Mouse (Mus musculus): Measurements from ENCODE around the gene Itga9.

Gene Itga9

GRCm38 (mm10) chr9:118737124-118737523 lies 130.6 kb downstream of the Itga9 start:
- in situ Hi-C loops (cut with MboI; ENCODE audit: low pct_unique_long_range_greater_than_20kb in 1 of 2, low sequenced_read_pairs in 2 of 2, unreplicated experiment in 1 of 2) = no loop called here

- in situ Hi-C loops (cut with MboI; ENCODE audit: low pct_unique_long_range_greater_than_20kb in 1 of 2, low sequenced_read_pairs in 2 of 2, unreplicated experiment in 1 of 2) = no loop called here
Observed at GRCm38 (mm10) chr9:118737601-118738137, 131.2 kb downstream of the Itga9 start.

GRCm38 (mm10) chr9:118738311-118738710 lies 131.8 kb downstream of the Itga9 start:
- in situ Hi-C loops (cut with MboI; ENCODE audit: low pct_unique_long_range_greater_than_20kb in 1 of 2, low sequenced_read_pairs in 2 of 2, unreplicated experiment in 1 of 2) = no loop called here

DNA sequence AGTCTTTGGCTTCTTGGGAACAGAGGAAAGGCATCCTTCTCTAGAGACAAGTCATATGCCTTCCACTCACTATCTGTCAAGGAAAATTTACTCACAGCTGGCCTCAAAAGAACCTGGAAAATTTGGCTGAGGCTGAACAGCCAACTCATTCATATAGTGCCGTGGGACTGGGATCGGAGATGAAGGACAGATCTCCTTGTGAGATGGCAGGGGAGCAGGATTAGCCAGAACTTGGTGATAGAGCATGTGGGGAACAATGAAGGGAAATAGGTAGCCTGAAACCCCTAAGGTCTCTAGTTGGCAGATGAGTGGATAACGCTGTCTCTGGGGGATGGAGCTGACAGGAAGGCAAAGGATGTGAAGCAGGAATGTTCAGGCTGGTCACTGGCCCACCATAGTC lies 132.6 kb downstream of the Itga9 start:
- in situ Hi-C loops (cut with MboI; ENCODE audit: low pct_unique_long_range_greater_than_20kb in 1 of 2, low sequenced_read_pairs in 2 of 2, unreplicated experiment in 1 of 2) = no loop called here

DNA sequence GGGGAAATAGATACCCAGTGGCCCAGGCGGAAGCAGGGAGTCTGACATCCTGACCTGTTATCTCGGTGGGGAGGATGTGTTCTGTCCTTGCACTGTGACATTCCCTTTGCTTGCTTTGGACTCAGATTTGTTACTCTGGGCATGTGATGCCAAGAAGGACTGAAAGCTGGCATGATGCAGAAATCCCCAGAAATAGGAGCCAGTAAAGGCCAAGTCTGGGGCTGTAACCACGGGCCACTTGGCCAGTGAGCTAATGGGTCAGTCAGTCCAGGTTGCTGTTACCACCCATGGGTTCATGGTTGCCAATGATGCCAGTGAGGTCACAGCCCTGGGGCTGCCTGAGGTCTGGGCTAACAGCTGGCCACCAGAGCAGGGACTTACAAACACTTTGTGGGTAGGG lies 133.2 kb downstream of the Itga9 start:
- in situ Hi-C loops (cut with MboI; ENCODE audit: low pct_unique_long_range_greater_than_20kb in 1 of 2, low sequenced_read_pairs in 2 of 2, unreplicated experiment in 1 of 2) = no loop called here

DNA sequence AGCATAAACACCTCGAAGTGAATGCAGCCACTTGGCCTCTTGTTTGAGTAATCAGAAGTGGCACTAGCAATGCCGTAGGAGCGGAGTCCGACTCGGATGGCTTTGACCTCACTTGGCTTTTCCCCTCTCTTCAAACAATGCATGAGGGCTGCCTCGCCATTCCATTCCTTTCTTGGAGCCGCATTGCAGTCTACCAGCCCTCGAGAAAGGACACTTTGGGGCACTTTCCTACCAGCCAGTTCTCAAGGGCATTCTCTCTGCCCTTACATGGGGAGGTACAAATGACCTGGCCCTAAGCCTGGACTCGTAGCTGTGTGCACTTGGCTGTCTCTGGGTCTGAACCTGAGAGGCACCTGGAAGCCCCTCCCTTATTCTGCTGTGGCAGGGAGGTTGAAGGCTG lies 134.8 kb downstream of the Itga9 start:
- in situ Hi-C loops (cut with MboI; ENCODE audit: low pct_unique_long_range_greater_than_20kb in 1 of 2, low sequenced_read_pairs in 2 of 2, unreplicated experiment in 1 of 2) = no loop called here

- in situ Hi-C loops (cut with MboI; ENCODE audit: low pct_unique_long_range_greater_than_20kb in 1 of 2, low sequenced_read_pairs in 2 of 2, unreplicated experiment in 1 of 2) = no loop called here
Observed at GRCm38 (mm10) chr9:118749335-118749949, 143.0 kb downstream of the Itga9 start.

DNA sequence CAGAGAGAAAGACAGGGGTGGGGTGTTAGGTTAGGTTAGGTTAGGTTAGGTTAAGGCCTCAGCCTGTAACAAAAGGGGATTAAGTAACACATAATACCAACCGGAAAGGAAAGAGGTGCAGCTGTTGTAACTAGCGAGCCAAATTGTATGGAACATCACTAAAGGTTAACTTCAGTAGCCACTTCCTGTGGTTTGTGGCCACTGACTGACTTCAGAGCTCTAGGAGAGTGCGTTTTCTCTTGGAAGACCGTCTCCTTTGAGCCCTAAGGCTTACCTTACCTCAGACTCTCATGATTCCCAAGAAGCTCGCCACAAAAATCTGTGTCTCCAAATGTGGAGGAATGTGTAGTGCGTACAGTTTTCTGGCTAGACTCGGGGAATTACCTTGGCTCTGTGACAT lies 144.3 kb downstream of the Itga9 start:
- in situ Hi-C loops (cut with MboI; ENCODE audit: low pct_unique_long_range_greater_than_20kb in 1 of 2, low sequenced_read_pairs in 2 of 2, unreplicated experiment in 1 of 2) = no loop called here

DNA sequence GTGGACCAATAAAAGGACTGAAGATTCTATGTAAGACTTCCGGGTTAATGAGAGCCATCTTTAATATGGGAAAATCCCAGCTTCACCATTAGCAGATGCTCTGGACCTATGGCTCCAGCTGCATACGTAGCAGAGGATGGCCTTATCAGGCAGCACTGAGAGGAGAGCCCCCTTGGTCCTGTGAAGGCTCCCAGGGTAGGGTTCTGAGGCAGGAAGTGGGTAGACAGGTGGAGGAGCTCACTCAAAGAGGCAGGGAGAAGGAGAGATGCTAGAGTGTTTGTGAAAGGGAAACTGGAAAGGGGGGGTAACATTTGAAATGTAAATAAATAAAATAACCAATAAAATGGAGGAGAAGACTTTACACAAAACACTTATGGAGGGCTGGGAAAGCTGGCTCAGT lies 145.9 kb downstream of the Itga9 start:
- in situ Hi-C loops (cut with MboI; ENCODE audit: low pct_unique_long_range_greater_than_20kb in 1 of 2, low sequenced_read_pairs in 2 of 2, unreplicated experiment in 1 of 2) = no loop called here

GRCm38 (mm10) chr9:118759462-118759861 lies 153.0 kb downstream of the Itga9 start:
- in situ Hi-C loops (cut with MboI; ENCODE audit: low pct_unique_long_range_greater_than_20kb in 1 of 2, low sequenced_read_pairs in 2 of 2, unreplicated experiment in 1 of 2) = no loop called here

- in situ Hi-C loops (cut with MboI; ENCODE audit: low pct_unique_long_range_greater_than_20kb in 1 of 2, low sequenced_read_pairs in 2 of 2, unreplicated experiment in 1 of 2) = no loop called here
Observed at GRCm38 (mm10) chr9:118761953-118762590, 155.6 kb downstream of the Itga9 start.

DNA sequence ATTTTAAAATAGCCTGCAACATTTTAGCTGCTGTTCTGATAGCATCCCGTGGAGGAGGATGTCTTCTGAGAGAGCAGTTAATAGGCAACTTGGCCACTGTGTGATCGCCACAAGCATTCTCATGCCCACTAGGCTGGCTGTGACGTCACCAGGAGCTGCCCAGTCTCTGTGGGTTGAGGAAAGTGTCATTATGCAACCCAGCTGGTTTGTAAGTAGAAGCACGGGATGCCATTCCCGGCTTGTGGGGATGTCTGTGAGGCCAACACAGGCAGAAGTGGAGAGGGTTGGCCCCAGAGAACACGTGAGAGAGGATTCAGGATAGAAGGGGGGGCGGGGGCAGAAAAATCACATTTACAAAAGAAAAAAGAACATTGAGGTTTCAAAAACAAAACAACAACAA lies 156.3 kb downstream of the Itga9 start:
- in situ Hi-C loops (cut with MboI; ENCODE audit: low pct_unique_long_range_greater_than_20kb in 1 of 2, low sequenced_read_pairs in 2 of 2, unreplicated experiment in 1 of 2) = no loop called here

DNA sequence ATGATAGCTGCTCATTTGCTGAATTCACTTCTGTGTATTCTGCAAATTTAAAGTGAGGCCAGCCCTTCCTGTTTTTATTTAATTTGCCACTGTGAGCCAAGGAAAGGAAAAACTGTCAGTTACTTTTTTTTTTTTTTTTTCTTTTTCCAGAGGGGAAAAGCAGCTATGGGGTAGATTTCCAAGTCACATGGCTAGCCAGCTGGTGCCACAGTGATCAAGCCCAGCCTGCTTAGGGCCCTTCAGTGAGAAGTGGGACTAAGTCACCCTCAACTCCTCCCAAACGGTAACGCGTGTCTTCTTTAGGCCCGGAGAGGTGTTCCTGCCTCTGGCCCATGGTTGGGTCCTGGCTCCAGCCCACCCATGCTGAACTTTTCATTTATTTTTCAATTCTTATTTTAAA lies 156.7 kb downstream of the Itga9 start:
- in situ Hi-C loops (cut with MboI; ENCODE audit: low pct_unique_long_range_greater_than_20kb in 1 of 2, low sequenced_read_pairs in 2 of 2, unreplicated experiment in 1 of 2) = no loop called here

DNA sequence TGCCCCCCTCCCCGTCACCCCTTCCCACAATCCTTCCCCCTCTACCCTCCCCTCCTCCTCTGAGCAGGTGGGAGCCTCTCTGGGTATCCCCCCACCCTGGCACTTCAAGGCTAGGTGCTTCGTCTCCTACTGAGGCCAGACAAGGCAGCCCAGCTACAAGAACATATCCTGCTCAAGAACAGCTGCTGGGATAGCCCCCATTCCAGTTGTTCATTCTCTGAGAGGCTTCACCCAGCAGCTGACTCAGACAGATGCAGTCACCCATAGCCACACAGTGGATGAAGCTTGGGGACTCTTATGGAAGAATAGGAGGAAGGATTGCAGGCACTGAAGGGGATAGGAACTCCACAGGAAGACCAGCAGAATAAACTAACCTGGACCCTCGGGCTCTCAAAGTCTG lies 157.2 kb downstream of the Itga9 start:
- in situ Hi-C loops (cut with MboI; ENCODE audit: low pct_unique_long_range_greater_than_20kb in 1 of 2, low sequenced_read_pairs in 2 of 2, unreplicated experiment in 1 of 2) = no loop called here

- in situ Hi-C loops (cut with MboI; ENCODE audit: low pct_unique_long_range_greater_than_20kb in 1 of 2, low sequenced_read_pairs in 2 of 2, unreplicated experiment in 1 of 2) = no loop called here
Observed at GRCm38 (mm10) chr9:118765059-118765458, 158.6 kb downstream of the Itga9 start.

- in situ Hi-C loops (cut with MboI; ENCODE audit: low pct_unique_long_range_greater_than_20kb in 1 of 2, low sequenced_read_pairs in 2 of 2, unreplicated experiment in 1 of 2) = no loop called here
Observed at GRCm38 (mm10) chr9:118767008-118767407, 160.5 kb downstream of the Itga9 start.

GRCm38 (mm10) chr9:118768596-118768995 lies 162.1 kb downstream of the Itga9 start:
- in situ Hi-C loops (cut with MboI; ENCODE audit: low pct_unique_long_range_greater_than_20kb in 1 of 2, low sequenced_read_pairs in 2 of 2, unreplicated experiment in 1 of 2) = no loop called here

DNA sequence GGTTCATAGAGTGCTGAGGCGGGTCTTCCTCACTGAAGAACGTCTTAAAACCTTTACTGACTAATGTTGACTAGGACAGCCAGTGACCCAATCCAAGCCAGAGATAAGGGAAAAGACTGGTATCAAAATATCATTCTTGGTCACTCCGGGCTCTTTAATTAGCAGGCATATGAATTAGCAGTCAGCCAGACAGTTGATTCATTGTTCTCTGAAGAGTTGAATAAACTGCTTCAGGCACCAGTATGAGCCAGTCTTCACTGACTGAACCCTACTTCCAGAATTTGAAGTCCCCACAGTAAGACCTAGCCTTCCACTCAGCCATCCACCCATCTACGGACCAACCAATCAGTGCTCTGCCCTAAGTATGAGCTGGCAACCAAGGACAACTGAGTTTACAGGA lies 163.9 kb downstream of the Itga9 start:
- in situ Hi-C loops (cut with MboI; ENCODE audit: low pct_unique_long_range_greater_than_20kb in 1 of 2, low sequenced_read_pairs in 2 of 2, unreplicated experiment in 1 of 2) = no loop called here

GRCm38 (mm10) chr9:118774676-118775075 lies 168.2 kb downstream of the Itga9 start:
- in situ Hi-C loops (cut with MboI; ENCODE audit: low pct_unique_long_range_greater_than_20kb in 1 of 2, low sequenced_read_pairs in 2 of 2, unreplicated experiment in 1 of 2) = no loop called here

- in situ Hi-C loops (cut with MboI; ENCODE audit: low pct_unique_long_range_greater_than_20kb in 1 of 2, low sequenced_read_pairs in 2 of 2, unreplicated experiment in 1 of 2) = no loop called here
Observed at GRCm38 (mm10) chr9:118776880-118777438, 170.5 kb downstream of the Itga9 start.
